Mouse (Mus musculus) 416B (cell line): ENCODE results near the gene Lrguk.

ENCODE experiments used
- DNase-seq: peaks from one replicate; pipeline ENCODE4 v3.0.0; 2011; ENCODE audit warnings: low read depth

The Lrguk gene

DNA sequence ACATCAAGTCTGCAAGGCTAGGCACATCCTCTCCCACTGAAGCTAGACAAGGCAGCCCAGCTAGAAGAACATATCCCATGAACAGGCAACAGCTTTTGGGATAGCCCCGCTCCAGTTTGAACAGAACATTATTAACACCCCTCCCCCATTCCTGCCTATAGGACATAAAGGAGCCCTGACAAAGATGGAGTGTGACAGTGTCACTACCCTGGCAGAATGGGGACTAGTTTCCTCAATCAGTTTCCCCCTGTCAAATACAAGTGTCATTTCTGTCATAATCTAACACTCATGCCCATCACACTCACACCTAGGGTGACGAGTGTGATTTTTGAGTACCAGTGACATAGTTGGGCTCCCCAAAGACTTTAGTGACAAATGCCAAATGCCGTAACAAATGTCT is 118.8 kb downstream of the Lrguk start:
- no peak for DNase-seq

DNA sequence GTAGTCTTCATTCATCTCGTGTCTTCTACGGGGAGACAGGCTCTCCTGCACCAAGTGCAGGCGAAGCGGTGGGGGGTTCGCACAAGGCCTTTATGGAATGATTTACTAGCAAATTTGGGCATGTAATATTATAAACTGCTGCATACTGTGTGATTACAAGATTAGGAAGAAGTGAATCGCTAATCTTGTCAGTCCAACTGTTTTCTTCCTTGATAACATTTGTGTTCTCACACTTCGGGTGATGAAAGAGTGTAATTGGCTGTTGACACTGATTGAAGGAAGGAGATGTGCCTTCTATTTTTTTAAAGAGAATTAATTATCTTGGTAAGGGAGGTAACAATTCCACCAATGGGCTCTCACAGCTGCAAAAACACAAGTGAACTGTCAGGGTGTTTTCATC is 119.4 kb downstream of the Lrguk start:
- DNase-seq: no peak

DNA sequence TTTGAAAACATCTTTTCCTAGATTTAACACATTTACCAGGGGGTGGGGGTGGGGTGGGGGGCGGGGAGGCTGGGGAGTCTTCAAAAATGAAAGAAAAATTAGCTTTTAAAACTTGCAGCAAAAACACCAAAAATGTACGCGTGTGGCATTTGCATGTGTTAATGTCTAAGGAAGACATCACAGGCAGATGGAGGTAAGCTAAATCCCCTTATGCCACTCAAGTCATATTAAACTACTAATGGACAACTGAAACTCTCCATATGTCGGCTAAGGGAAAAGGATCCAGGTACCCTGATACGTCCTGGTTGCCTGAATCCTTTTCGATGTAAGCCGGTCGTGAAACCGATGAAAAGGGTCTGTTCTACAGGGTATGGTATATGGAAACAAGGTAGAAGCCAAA is 119.8 kb downstream of the Lrguk start:
- no peak for DNase-seq

DNA sequence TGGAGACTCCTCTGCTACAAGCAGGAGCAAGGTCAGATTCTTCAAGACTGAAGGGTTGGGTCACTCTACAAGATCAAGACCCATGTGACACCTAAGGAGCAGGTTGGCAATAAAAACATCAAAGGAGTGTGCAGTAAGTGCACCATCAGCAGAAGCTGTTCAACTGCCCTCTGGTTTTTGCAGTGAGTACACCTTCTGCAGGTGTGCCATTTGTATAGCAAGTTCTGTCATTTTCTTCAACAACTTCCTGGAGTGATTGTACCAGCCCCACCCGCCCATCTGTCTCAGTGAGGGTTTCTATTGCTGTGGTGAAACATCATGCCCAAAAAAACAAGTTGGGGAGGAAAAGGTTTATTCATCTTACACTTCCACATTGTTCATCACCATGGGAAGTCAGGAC is 120.6 kb downstream of the Lrguk start:
- no peak for DNase-seq

DNA sequence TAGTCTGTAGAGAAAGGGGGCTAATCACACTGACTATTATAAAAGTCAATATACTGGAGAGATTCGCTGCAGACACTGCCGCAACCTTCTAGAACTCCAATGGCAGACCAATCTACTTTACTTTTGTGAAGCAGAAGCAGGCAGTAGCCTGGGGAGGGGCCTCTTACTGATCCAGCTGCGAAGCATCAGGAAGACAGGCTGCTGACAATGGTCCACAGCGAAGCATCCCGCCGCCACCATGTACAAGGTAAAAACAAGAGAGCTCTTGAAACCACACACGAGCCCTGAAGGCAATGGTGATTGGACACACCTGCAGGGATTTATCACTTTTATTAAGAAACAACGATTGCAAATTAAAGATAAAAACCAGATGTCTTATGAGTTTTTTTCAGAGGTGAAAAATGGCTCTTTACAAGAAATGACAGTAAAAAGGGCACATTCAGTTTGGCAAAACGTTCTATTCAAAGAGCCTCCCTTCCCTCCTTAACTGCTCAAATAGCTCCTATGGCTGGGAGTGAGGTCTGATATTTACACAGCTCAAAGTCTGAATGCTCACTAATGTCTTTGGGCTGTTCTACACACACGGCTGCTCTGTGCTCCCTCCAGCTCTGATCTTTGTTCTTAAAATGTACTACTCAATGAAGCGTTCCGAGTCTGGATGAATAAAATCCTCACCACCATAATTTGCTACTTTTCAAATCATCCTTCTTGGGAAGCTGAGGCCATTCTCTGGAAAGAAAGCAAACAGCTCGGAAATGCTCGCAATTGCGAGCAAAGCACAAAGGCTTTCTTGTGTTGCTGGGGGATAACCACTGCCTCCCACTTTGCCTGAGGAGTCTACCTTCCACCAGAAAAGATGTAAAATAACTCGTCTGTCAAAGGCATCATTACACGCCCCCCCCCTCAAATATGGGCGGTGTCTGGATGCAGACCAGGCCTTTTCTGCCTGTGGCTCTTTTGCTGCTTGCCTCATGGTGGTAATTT is 124.1 kb downstream of the Lrguk start:
- DNase-seq: no peak

DNA sequence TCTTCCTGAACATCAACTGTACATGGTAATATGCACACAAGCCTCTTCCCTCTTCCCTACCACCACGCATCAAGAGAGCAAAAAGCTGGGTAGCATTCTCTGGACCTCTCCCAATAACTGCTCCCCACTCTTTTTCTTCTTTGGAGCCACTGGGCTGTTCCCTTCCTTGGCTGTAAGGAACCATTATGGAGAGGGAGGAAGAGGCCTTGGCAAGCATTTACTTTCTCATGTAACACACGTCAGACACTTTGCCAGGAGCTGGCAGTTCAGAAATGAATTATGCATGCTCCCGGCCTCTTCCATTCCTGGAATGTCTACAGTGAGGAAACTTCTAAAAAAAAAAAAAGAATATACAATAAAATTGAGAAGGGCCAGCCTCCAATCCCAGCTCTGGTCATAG is 125.0 kb downstream of the Lrguk start:
- DNase-seq: no peak

DNA sequence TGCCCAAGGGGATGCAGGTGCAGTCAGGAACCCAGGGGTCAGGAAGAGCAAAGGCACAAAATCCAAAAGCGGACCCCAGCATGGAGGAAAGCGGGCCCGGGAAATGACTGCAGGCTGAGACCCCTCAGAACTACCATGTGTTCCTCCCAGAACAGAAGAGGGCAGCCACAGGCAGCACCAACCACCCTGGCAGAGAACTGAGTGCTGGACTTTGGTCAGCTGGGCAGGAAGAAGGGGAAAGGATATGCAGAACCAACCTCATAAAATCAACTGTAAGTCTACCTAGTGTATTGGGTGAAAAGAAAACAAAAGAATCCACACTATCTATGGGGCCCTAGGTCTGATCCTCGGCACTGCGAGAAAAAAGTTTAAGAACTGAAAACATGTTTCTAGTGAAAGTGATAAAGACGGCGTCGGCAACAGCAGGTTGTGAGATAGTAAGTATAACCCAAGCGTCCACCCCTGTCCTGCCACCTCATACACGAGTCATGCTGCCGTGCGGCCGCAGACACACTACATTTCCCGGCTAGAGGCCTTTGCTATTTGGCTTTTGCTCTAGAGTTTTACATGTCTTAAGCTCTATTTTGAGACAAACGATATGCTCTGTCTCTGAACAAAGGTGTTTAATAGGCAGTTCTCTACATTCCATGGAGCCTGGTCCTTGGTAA is 126.0 kb downstream of the Lrguk start:
- DNase-seq: peak; percentile 81

DNA sequence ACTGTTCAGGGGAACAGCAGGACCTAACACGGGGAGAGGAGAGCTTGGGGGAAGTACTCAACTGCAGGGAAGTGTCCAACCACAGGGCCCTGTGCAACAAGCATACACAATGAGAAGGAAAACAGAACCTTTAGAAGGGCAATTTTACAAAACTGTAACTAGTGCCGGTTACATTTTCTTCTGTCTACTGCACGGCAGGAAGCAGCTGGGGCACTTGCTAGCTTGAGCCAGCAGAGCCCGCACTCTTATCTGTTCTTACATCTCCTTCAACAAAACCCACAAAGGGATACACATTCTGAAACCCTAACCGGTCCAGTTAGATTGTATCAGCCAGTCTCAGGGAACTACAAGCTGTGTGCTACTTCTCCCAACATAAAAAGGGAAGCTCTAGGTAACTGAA is 126.8 kb downstream of the Lrguk start:
- DNase-seq: peak; percentile 98

DNA sequence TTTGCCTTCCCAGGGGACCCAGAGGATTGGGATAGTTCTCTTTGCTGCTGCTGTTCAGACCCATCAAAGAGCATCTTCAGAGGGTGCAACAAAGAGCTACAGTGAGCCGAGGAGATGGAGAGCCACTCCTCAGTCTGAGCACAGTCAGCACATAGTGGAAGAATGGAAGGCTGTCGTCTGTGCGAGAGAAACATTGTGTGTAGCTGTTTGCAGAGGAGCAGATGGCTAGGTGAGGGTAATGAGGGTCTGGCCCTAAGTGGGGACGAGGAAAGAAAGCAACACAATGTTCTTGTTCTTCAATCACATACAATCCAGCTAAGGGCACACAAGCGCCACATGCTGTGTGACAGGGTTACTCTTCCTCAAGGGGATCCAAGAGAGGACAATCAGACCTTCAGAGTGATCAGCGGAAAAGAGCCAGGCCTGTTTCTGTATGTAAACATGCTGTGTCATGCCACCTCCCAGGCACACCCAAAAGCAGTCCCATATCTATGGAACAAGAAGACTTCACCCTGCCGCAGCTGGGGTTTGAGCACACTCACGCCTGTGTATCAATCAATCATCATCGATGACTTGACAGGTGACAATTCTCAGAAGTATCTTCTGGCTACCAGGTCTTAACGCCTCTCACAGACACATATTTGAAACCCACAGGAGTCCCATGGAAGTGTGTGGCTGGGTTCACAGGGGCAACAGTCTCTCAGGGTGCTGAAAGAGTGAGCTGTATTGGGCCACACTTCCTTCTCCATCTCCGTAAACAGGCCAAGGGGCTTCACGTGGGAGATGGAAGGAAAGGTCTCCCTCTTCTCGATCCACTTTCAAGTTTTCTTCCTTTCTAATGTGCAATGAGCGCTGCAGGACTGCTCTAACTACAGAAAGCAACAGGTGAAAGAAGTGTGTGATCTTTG is 127.8 kb downstream of the Lrguk start:
- DNase-seq: peak; percentile 20

DNA sequence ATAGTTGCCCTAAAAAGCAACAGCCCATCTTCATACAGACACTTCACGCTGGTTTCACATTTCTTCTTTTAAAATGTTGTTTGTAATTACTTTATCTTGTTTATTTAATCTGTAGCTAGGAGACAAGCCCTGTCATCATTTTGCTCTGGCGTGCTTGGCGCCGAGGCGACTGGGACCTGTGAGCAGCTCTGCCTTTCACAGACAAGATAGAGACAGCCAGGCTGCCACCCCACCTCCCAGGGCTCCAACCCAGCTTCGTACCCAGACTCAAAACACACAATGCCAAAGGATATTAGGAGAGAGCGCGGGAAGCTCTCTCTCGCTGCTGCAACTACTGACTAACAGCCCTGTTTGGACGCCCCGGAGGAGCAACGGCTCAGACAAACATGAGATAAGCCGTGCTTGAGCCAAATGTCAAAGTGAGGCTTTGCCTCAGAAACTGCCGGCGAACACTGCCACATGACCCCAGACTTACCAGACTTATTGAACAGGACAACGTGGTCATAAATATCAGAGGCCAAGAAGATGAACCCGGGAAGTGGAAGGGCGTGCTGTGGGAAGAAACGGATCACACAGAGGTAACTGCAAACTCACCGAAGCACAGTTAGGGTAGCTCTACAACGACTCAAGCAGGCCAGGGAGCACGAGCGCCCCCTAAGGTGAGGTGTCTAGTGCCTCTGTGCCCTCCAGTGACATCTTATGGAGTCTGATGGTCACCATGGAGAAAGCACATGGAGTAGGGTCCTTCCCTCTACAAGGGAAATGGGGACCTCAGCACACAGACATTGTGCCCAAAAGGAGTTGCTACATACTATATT is 131.0 kb downstream of the Lrguk start:
- DNase-seq: no peak

DNA sequence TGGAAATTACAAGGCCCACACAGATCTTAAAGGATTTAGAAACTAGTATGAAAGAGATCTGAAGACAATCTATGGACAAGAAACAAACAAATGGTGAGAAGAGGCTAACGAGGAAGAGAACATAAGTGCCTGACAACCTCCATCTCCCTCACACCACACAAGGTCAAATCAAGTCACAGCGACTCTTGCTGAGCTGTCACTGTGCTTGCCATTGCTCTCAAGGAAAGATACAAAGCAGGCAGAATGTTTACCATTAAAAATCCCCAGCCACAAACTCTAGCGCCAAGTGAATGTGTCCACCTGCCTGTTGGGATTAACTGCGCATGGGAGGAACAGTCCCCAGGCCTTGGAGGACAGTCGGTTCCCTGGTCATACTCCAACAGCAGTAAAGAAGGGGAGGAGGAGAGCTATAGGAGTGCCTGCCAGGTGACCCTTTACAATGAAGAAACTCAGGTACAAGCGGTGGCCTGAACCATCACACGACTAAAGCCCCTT is 131.6 kb downstream of the Lrguk start:
- no peak for DNase-seq

DNA sequence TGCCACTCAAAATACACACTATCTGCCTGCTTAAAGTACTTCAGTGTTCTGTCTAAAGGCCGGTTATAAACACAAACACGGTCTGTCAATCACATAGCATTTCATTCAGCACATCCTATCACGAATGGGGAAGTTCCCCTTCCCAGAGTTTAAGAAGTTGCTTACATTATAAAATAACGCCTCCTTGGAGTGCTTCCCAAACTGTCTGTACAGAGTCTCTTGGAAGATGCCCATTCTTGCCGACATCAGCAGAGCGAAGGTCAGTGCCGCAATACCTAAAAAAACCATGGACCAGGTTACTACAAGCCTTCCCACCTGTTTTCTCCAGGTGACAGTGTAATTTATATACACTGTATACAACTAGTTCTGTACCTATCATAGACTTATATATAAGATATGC is 132.3 kb downstream of the Lrguk start:
- DNase-seq: no peak

DNA sequence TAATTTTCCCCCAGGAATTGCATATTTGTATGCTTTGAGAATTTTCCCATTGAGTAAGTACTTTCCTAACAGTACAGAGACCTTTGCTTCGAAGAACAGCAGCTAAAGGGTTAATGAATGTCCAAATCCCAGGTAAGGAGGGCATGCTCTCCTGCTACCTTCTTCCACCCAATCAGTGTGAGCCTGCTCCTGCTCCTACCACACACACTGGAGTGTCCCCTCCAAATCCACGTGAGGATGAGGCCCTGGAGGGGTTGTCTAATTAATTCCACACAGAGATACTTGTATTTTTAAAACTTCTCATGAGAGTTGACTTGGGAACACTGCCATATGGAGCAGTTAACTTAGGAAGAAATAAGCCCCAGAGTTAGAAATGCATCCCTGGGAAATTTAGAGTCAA is 133.4 kb downstream of the Lrguk start:
- no peak for DNase-seq

DNA sequence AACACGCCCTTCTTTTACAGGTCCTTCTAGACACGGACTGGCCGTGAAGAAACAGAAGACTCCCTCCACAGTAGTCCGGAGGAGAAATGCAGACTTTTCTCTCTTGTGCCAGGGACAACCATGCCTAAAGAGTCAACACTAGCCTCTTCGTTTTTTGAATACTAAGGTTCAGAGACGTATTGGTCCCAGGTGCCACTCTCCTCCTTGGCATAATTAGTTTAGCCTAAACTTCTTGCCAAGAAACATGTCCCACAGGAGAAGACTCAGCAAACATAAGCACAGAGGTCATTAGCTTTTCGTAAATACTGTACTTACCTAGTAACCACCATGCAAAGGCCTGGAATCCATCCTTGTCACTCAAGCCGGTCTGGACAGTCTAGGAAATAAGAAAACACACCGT is 133.8 kb downstream of the Lrguk start:
- no peak for DNase-seq

DNA sequence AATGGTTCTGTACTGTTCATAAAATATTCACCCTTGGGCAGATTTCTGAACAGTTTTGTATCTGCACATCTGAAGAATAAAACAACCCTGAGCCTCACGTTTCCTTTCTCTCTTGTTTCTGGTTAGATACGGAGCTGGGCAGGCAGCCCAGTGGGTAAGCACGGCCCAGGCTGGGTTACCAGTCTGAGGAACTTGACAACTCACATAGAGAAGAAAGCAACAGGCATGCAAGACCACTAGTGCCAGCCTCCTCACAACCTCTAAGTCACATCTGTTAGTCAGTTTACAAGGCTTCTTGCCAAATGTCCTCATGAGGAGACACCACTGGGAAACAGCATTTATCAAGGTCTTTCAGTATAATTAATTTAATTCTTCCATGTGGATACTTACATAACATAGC is 139.6 kb downstream of the Lrguk start:
- DNase-seq: no peak

DNA sequence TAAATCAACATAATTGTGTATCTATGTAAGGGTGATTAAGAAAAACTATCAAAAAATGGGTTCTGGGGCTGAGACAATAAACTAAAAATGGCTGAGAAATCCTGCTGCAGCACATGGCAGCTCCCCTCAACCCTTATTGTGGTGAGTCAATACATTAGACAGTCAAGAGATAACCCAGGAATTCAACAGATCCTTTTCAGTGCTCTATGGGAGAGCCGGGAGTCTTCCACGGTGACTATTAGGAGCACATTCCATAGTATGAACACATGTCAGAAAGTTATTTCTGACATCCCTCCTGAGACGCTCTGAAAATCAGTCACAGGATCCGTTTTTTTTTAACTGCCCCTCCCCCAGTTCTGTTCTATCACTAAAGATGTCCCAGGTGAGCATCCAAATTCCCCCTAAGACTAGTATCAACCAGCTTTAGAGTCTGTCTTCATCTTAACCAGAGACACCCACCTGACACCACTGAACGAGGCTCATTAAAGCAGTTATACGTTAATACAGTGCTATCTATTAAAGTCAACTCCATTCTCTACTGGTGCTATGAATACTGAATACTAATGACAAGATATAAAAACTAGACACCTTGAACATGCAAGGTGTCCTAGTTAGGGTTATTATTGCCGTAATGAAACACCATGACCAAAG is 141.7 kb downstream of the Lrguk start:
- no peak for DNase-seq

DNA sequence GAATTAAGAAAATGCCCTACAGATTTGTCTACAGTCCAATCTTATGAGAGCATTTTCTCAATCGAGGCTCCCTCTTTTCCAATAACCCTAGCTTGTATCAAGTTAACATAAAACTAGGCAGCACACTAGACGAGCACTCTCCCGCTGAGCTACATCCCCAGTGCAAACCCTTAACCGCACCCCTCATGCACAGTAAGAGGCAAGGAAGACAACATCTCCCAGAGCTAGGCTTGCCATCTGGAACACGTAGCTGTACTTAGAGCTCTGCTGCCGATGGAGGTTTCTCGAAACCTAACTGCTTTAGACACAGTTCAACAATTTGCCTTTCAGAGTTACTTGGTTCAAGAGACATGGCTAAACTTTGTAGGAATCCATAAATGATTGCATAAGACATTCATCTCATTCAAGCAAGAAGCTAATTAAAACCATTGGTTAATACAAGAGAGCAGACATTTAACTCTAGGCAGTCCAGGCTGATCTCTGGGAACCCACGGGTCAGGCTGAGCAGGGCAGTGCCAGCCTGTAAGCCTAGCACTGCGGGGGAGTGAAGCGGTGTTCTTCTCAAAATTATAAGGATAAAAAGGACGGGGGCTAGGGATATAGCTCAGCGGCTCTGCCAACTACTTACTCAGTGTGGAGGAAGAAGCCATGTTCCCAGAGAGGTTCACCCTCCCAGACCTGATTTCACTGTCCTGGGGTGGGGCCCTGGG is 142.7 kb downstream of the Lrguk start:
- DNase-seq: no peak

DNA sequence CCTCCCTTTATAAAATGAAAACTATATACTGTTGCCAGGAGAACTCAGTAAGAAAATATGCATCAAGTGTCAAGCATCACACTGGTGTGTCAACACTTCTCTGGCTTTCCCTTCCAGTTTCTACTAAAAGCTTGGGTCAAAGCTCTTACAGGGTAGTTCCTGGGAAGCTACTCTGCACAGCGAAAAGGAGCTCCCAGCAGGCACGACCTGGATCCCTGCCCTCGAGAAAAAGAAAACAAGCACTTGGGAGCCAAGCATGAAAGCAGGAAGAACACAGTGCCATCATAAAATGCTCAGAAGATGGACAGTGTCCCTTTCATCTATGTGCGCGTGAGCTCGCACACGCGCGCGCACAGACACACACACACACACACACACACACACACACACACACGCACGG is 144.0 kb downstream of the Lrguk start:
- DNase-seq: no peak

DNA sequence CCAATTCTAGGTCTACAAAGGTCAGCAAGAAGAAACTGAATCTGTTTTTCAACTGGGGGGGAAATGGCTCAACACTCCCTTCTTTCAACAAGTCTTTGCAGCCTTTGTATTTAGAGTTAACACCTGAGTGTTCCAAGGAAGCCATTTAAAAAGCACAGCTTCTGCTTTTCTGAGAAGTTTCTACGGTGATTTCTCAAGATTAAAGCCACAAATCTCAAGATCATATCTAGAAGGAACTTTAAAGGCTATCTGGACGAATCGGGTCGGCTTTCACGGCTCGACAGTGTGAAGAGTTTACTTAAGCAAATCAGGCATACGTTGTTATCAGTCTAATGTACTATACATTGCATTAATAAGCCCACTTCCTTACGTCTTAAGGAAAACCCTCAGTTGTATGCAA is 145.5 kb downstream of the Lrguk start:
- peak; percentile 78 for DNase-seq
